Mouse (Mus musculus): Measurements from ENCODE around the gene Olfr67.
"Not testable (repeated sequence)": the region's sequence is repeated elsewhere in the genome, so short reads cannot be mapped to it uniquely, and the experiment has no call there.

Olfr67 gene

GRCm38 (mm10) chr7:103791721-103792120 lies at the start of gene Olfr67:
Gene Olfr67, minus strand, starts transcription at chr7:103791821.
- no peak for DNase-seq

- DNase-seq: no peak
Measured at GRCm38 (mm10) chr7:103840268-103840667, 48.6 kb upstream of the Olfr67 start, which contains the start of gene Hbb-bh2. Gene Hbb-bh2, minus strand, starts transcription at chr7:103840520.

- no peak for DNase-seq
Measured at GRCm38 (mm10) chr7:103827808-103828207, 36.2 kb upstream of the Olfr67 start, which contains the start of gene Hbb-bs. Gene Hbb-bs, minus strand, starts transcription at chr7:103828096.

GRCm38 (mm10) chr7:103827139-103827538 lies 35.5 kb upstream of the Olfr67 start:
- not testable (repeated sequence) for DNase-seq

GRCm38 (mm10) chr7:103826255-103826887 lies 34.8 kb upstream of the Olfr67 start:
- no peak for DNase-seq

GRCm38 (mm10) chr7:103825536-103826254 lies 34.1 kb upstream of the Olfr67 start:
- no peak for DNase-seq

GRCm38 (mm10) chr7:103824597-103824996 lies 33.0 kb upstream of the Olfr67 start:
- no peak for DNase-seq

- DNase-seq: not testable (repeated sequence)
Measured at GRCm38 (mm10) chr7:103815085-103815484, 23.5 kb upstream of the Olfr67 start.

GRCm38 (mm10) chr7:103813766-103814165 lies 22.1 kb upstream of the Olfr67 start, which contains the start of gene Hbb-bt:
Gene Hbb-bt, minus strand, starts transcription at chr7:103813996.
- DNase-seq: no peak

GRCm38 (mm10) chr7:103813152-103813551 lies 21.5 kb upstream of the Olfr67 start:
- not testable (repeated sequence) for DNase-seq

- DNase-seq: no peak
Measured at GRCm38 (mm10) chr7:103812174-103812573, 20.6 kb upstream of the Olfr67 start.

GRCm38 (mm10) chr7:103811223-103811845 lies 19.7 kb upstream of the Olfr67 start:
- DNase-seq: no peak

- no peak for DNase-seq
Measured at GRCm38 (mm10) chr7:103810746-103811145, 19.1 kb upstream of the Olfr67 start.

GRCm38 (mm10) chr7:103810296-103810695 lies 18.7 kb upstream of the Olfr67 start:
- DNase-seq: no peak

GRCm38 (mm10) chr7:103809801-103810155 lies 18.2 kb upstream of the Olfr67 start:
- DNase-seq: no peak

- no peak for DNase-seq
Measured at GRCm38 (mm10) chr7:103808971-103809800, 17.6 kb upstream of the Olfr67 start.

GRCm38 (mm10) chr7:103808120-103808519 lies 16.5 kb upstream of the Olfr67 start:
- not testable (repeated sequence) for DNase-seq

- no peak for DNase-seq
Measured at GRCm38 (mm10) chr7:103806856-103807255, 15.2 kb upstream of the Olfr67 start.

- no peak for DNase-seq
Measured at GRCm38 (mm10) chr7:103792669-103793388, 1.2 kb upstream of the Olfr67 start.

- DNase-seq: no peak
Measured at GRCm38 (mm10) chr7:103779598-103779997, 12.0 kb downstream of the Olfr67 start, which contains the start of gene Olfr68. Gene Olfr68, minus strand, starts transcription at chr7:103779698.

- not testable (repeated sequence) for DNase-seq
Measured at GRCm38 (mm10) chr7:103777652-103778051, 14.0 kb downstream of the Olfr67 start.

- DNase-seq: no peak
Measured at GRCm38 (mm10) chr7:103771494-103771893, 20.1 kb downstream of the Olfr67 start, which contains the start of gene Olfr69. Gene Olfr69, minus strand, starts transcription at chr7:103771594.
